Mouse (Mus musculus) embryonic facial prominence, embryonic 10.5 days (tissue): ENCODE results near the gene Fut7. TPM values are rescaled to one million over a fixed set of nuclear protein-coding genes. Genes with fewer than 3 reads are reported as not detected.
A peak's percentile ranks its signal among the peaks of the same experiment; 100 is the strongest.

ENCODE experiments used
- DNase-seq: peaks from one replicate; pipeline ENCODE4 v3.0.0-alpha.2; 2017; ENCODE audit warnings: low spot score
- H3K27ac ChIP-seq: fragments of 300-500 bp; sonication (generic); replicated peaks from 2 replicates; pipeline ENCODE4 v1.5.1; 2016; ENCODE audit warnings: mild to moderate bottlenecking
- H3K27me3 ChIP-seq: fragments of 300-500 bp; sonication (generic); replicated peaks from 2 replicates; pipeline ENCODE4 v1.6.1; 2016; ENCODE audit warnings: low read depth, mild to moderate bottlenecking; ENCODE audit not compliant: poor library complexity, severe bottlenecking
- H3K36me3 ChIP-seq: fragments of 300-500 bp; sonication (generic); replicated peaks from 2 replicates; pipeline ENCODE4 v1.6.1; 2016; ENCODE audit warnings: mild to moderate bottlenecking, moderate library complexity
- H3K4me1 ChIP-seq: fragments of 300-500 bp; sonication (generic); 2 replicates; pipeline ENCODE4 v1.6.1; 2016
- H3K4me3 ChIP-seq: fragments of 300-500 bp; sonication (generic); 2 replicates; pipeline ENCODE4 v1.5.1; 2016; ENCODE audit warnings: mild to moderate bottlenecking, moderate library complexity
- H3K9me3 ChIP-seq: fragments of 300-500 bp; sonication (generic); 2 replicates; pipeline ENCODE4 v1.6.1; 2016; ENCODE audit warnings: mild to moderate bottlenecking
- WGBS: fragments of 180-500 bp; shearing (Covaris S2); methylation state at CpG from one replicate; pipeline ENCODE4 v1.1.7; 2016; 5-methylcytosine and 5-hydroxymethylcytosine counted together
- polyA plus RNA-seq: library from polyadenylated mRNA; unstranded; fragments of >200 nt; fragmentation: Nextera tagmentation; extraction: Ambion mirVana; gene quantifications from 2 replicates; pipeline ENCODE4 v1.2.1, GENCODE M21; 2016

Gene Fut7
- polyA plus RNA-seq, 1 experiment from 2014 or later: not detected

DNA sequence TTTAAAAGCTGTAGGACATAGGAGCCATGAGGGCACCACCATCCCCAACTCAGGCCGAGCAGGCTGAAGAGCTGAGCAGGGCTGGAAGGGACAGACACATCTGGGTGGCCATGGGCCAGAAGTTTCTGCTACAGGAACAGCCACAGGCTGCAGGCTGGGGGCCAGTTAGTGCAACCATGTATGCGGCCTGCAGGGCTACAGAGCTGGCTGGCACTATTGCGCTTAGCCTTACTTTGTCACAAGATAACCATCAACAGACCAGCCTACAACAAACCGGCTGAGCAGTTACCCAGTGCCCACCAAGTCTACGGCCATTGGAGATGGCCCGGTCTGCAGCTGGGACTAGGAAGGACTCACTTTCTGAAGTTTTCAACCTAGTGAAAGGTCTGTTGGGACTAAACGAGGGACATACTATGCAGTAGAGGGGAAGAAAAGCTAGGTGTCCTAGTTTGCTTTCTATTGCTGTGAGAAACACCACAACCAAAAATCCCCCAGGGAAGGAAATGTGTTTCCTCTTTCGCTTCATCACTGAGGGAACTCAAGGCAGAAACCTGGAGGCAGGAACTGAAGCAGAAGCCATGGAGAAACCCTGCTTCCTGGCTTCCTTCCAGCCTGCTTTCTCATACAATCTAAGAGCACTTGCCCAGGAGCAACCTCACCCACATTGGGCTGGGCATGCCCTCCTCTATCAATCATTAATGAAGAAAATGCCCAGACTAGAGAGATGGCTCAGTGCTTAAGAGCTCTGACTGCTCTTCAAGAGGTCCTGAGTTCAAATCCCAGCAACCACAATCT, 28.0 kb downstream of the Fut7 start:
- H3K4me1 ChIP-seq: no peaks in the 10 kb centered on the region
- no peak for DNase-seq
- no peaks in the 10 kb centered on the region for H3K9me3 ChIP-seq
- WGBS: 86% methylated on average over 8 of the region's 8 CpGs
- H3K27me3 ChIP-seq: no peaks in the 10 kb centered on the region
- peaks cover 22% of the 10 kb centered on the region for H3K36me3 ChIP-seq
- no peak overlapping the region for H3K4me3 ChIP-seq
- H3K27ac ChIP-seq: no peak overlapping the region

DNA sequence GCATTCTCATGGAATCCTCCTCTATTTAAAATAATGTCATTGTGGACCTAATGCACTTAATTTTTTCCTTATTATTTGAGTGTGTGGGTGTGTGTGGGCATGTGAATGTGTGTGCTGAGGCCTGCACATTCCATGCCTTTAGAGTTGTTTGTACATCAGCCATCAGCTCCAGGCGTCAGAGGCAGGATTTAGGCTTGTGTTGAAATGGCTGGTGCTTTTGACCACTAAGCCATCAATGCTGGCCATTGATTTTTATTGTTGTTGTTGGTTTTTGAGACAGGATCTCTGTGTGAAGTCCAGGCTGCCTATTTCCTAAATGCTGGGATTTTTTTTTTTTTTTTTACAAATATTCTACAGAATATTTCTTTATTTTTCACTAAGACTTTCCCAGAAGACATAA, 29.9 kb downstream of the Fut7 start:
- no peak for DNase-seq
- peaks cover 4% of the 10 kb centered on the region; the same call in 1 of the 2 replicates for H3K4me1 ChIP-seq
- H3K4me3 ChIP-seq: no peak overlapping the region
- H3K27me3 ChIP-seq: no peaks in the 10 kb centered on the region
- H3K9me3 ChIP-seq: no peaks in the 10 kb centered on the region
- H3K27ac ChIP-seq: no peak overlapping the region
- H3K36me3 ChIP-seq: peaks cover 4% of the 10 kb centered on the region; the same call in 1 of the 2 replicates
- WGBS: 51% methylated on average over 1 of the region's 1 CpGs

- Histone ChIP-seq H3K9me3 (no peaks in the 10 kb centered on the region), H3K36me3 (peaks cover 15% of the 10 kb centered on the region), H3K27me3 (no peaks in the 10 kb centered on the region), H3K27ac (no peak within 1 kb of the TSS), H3K4me3 (0 out of 2 replicates have a peak within 1 kb of the TSS, but pooled peaks have one; percentile 4), H3K4me1 (peaks cover 22% of the 10 kb centered on the region)
- WGBS: 64% methylated on average over 14 of the region's 14 CpGs
- no peak for DNase-seq
These were observed 33.3 kb downstream of the Fut7 start, which contains the start of gene Clic3 for GRCm38 (mm10) chr2:25456205-25456953. Clic3 (plus strand) TSS chr2:25456838.

DNA sequence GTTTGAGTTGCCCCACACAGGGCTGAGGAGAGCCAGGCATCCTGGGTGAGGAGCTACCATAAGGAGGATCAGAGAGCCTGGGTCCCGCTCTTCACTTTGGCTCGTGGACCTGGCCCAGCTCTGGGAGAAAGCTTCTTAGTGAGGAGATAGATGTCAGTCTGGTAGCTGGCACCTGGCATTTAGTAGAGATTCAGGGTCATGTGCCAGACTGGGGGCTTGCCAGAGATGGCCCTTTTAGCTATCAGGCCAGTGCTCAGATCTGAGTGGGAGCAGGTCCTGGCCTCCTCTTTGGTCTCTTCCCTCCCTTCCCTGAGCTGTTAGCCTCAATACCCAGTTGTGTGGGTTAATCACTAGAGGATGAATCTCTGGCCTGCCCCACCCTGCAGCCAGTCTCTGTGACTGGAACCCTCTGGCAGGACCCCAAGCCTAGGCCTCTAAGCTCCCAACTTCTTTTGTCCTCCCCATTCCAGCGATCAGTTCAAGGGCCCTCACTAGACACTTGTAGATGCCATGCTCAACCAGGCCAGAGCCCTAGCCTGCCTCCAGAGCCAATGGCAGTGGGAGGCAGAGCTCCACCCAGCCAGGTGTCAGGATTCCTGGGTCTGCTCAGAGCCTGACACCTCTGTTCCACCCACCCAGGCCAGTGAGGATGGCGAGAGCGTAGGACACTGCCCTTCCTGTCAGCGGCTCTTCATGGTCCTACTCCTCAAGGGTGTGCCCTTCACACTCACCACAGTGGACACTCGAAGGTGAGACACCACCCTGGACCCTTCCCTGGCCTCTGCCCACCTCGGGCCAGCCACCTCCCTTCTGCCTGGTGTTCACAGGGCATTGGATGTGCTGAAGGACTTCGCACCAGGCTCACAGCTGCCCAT, 34.2 kb downstream of the Fut7 start:
- whole genome bisulfite sequencing: 85% methylated on average over 9 of the region's 9 CpGs
- no peaks in the 10 kb centered on the region for H3K9me3 ChIP-seq
- H3K4me3 ChIP-seq: 0 out of 2 replicates have a peak overlapping the region, but pooled peaks have one; percentile 4
- no peaks in the 10 kb centered on the region for H3K27me3 ChIP-seq
- DNase-seq: no peak
- peaks cover 15% of the 10 kb centered on the region for H3K36me3 ChIP-seq
- peaks cover 25% of the 10 kb centered on the region for H3K4me1 ChIP-seq
- no peak overlapping the region for H3K27ac ChIP-seq

DNA sequence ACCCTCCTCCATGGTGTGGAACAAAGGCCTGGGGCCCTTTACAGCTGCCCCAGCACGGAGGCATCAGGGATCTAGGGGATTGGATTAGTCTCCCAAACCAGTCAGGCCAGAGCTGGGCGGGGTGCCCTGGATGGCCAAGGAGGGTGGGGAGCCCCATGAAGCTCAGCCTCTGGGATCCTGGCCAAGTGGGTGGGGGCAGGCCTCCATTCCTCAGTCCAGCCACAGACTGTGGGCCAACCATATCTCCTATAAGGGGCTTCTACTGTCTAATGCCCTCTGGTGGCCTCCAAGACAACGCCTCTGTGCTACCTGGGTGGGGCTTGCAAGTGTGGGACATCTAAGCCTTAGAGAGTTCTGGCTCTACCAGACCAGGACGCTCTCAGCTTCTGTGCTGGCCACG, 35.8 kb downstream of the Fut7 start:
- H3K27ac ChIP-seq: no peak overlapping the region
- peaks cover 15% of the 10 kb centered on the region for H3K36me3 ChIP-seq
- H3K9me3 ChIP-seq: no peaks in the 10 kb centered on the region
- H3K4me3 ChIP-seq: no peak overlapping the region
- no peak for DNase-seq
- H3K27me3 ChIP-seq: no peaks in the 10 kb centered on the region
- WGBS: 78% methylated on average over 5 of the region's 5 CpGs
- peaks cover 25% of the 10 kb centered on the region for H3K4me1 ChIP-seq

DNA sequence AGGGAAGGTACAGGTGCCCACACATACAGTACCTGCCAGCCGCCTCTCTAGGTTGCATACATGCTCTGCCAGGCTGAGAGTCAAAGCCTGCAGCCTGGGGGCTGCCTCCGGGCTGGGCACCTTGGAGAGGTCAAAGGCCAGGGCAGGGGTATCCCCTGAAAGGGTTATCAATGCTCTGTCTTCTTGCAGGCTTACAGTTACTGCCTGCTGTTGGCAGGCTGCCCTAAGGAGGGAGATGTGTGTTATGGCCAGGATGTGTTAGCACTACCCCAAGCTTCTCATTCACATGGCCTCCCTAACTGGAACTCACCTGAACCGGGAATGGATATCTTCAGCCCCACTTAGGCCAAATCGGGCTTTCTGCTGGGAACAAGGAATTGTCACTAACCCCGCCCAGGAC, 37.1 kb downstream of the Fut7 start:
- Histone ChIP-seq H3K9me3 (no peaks in the 10 kb centered on the region), H3K36me3 (peaks cover 15% of the 10 kb centered on the region), H3K27ac (peak overlapping the region; percentile 80), H3K27me3 (no peaks in the 10 kb centered on the region), H3K4me3 (peak overlapping the region; percentile 66), H3K4me1 (peaks cover 25% of the 10 kb centered on the region)
- WGBS: 39% methylated on average over 5 of the region's 5 CpGs
- DNase-seq: no peak

DNA sequence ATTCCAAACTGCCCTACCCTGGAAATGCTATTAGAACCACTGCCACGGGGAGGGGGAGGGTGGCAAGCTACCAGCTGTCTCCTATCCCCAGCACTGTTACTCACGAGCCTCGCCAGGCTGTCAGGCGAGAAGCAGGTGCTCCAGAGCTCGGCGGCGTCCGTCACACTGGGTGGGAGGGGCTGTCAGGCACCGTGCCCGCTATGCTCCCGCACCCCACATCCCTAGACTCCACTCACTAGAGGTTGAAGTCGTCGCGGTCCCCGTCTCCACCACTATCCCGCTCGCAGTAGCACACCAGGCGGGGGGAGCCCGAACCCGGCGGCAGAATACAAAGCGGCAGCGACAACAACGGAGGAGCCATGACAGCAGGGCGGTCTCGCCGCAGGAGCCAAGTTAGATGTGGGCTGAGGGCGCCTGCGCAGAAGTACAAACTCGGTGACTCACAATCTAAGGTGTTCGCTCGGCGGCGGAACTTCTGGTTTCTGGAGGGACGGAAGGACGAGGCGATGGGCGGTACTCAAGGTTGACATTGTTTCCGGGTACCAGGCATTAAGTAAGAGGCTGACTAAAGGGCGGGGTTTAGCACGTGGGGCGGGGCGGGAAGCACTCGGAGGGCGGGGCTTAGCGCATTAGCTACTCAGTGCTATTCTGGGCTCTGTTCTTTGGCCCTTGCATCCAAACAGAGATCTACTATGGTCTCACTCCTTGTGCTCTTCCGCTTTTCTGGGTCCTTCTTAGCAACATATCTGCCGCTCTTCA, 37.7 kb downstream of the Fut7 start, which contains the start of gene Paxx:
Gene Paxx, minus strand, starts transcription at position 544 of the 759 bp plus-strand sequence.
- peak; percentile 93 for DNase-seq
- Histone ChIP-seq H3K27ac (peak within 1 kb of the TSS; percentile 80), H3K4me3 (peak within 1 kb of the TSS; percentile 66), H3K27me3 (no peaks in the 10 kb centered on the region), H3K36me3 (peaks cover 15% of the 10 kb centered on the region), H3K4me1 (peaks cover 31% of the 10 kb centered on the region), H3K9me3 (no peaks in the 10 kb centered on the region)
- under 1% methylated on average over 48 of the region's 48 CpGs for WGBS

- WGBS: 23% methylated on average over 3 of the region's 3 CpGs
- Histone ChIP-seq H3K9me3 (no peaks in the 10 kb centered on the region), H3K27ac (peak overlapping the region; percentile 80), H3K4me1 (peaks cover 35% of the 10 kb centered on the region), H3K27me3 (no peaks in the 10 kb centered on the region), H3K36me3 (peaks cover 15% of the 10 kb centered on the region), H3K4me3 (peak overlapping the region; percentile 66)
- DNase-seq: no peak
These were observed 38.3 kb downstream of the Fut7 start for GRCm38 (mm10) chr2:25461407-25461806.

DNA sequence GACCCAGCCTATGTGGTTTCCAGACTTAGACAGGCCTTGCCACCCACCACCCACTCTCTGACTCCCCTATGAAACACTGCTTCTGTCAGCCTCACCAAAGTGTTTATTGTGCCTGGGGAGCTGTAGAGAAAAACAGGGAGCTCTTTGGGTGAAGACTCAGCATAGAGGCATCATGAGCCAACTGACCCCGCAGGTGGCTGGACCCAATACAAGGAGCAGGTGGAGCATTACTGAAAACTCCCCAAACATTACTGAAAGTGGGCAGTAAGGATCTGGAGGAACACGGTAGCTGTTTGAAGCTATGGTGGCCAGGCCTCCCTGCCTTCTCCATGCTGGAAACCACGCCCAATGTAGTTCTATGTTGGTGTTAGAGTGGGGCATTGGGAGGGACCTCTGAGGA, 40.6 kb downstream of the Fut7 start:
- 90% methylated on average over 3 of the region's 3 CpGs for WGBS
- peaks cover 7% of the 10 kb centered on the region for H3K36me3 ChIP-seq
- DNase-seq: no peak
- H3K9me3 ChIP-seq: no peaks in the 10 kb centered on the region
- no peak overlapping the region for H3K27ac ChIP-seq
- H3K4me3 ChIP-seq: no peak overlapping the region
- peaks cover 34% of the 10 kb centered on the region for H3K4me1 ChIP-seq
- no peaks in the 10 kb centered on the region for H3K27me3 ChIP-seq

DNA sequence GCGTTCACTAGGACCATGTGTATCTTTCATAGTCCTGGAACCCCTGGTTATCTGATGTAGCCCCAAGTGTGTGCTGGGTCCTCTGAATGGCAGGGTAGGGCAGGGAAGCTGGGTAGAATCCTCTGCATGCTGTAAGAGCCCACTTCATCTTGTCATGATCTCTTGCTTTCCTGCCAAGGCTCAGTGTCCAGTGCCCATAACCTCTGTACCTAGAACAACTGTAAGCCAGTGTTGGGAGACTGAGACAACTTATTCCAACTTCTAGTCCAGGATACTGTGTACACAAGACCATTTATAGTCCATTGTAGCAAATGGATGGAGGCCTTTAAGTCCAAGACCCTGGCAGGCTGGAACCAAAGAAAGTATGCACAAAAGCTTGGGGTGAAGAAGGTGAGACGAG, 42.2 kb downstream of the Fut7 start:
- Histone ChIP-seq H3K4me3 (no peak overlapping the region), H3K36me3 (no peaks in the 10 kb centered on the region), H3K4me1 (peaks cover 32% of the 10 kb centered on the region), H3K27ac (peak overlapping the region; percentile 67), H3K27me3 (no peaks in the 10 kb centered on the region), H3K9me3 (no peaks in the 10 kb centered on the region)
- 79% methylated on average over 2 of the region's 2 CpGs for WGBS
- DNase-seq: no peak

GRCm38 (mm10) chr2:25465816-25466635, 43.0 kb downstream of the Fut7 start:
- Histone ChIP-seq H3K36me3 (no peaks in the 10 kb centered on the region), H3K9me3 (no peaks in the 10 kb centered on the region), H3K4me3 (no peak overlapping the region), H3K4me1 (peaks cover 28% of the 10 kb centered on the region), H3K27me3 (no peaks in the 10 kb centered on the region), H3K27ac (peak overlapping the region; percentile 67)
- 43% methylated on average over 10 of the region's 10 CpGs for WGBS
- peak; percentile 27 for DNase-seq
